Mouse (Mus musculus): ENCODE measurements around the gene Taf9. TPM values are rescaled to one million over a fixed set of nuclear protein-coding genes. Genes with fewer than 3 reads are reported as not detected.

The Taf9 gene
- polyA plus RNA-seq, 1 experiment from 2014 or later: 18.8 TPM

DNA sequence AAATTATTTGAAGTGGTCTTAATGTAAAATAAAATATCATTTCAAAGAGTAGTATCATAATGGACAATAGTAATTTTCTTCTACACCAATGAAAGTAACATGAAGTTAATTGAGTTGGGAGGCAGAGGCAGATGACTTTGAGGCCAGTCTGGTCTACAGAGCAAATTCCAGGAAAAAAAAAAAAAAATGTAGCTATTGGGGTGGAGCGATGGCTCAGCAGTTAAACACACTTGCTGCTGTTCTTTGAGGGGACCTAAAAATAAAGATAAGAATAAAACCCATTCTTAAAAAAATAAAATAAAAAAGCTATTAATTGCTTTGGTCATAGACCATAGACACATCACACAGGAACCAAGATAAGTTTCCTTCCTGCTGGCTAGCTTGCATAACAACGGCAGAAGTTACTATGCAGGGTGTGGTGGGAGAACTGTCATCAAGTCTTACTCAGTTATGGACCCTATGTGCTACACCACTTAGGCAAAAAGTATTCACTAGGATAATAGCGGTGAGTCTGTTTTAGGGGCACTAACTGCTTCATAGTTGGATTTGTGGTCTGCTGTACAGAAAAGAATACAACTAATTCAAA is 17.2 kb upstream of the Taf9 start:
- Histone ChIP-seq H3K4me1 (no peaks in the 10 kb centered on the region), H3K9me3 (no peaks in the 10 kb centered on the region), H3K36me3 (replicated peaks) (peaks cover 95% of the 10 kb centered on the region), H3K27me3 (ENCODE audit: poor library complexity, severe bottlenecking) (no peaks in the 10 kb centered on the region), H3K4me3 (no peak overlapping the region), H3K27ac (no peak overlapping the region)
- DNase-seq (ENCODE audit: extremely low spot score, low spot score): no peak
- 96% methylated on average over 3 of the region's 3 CpGs for WGBS

DNA sequence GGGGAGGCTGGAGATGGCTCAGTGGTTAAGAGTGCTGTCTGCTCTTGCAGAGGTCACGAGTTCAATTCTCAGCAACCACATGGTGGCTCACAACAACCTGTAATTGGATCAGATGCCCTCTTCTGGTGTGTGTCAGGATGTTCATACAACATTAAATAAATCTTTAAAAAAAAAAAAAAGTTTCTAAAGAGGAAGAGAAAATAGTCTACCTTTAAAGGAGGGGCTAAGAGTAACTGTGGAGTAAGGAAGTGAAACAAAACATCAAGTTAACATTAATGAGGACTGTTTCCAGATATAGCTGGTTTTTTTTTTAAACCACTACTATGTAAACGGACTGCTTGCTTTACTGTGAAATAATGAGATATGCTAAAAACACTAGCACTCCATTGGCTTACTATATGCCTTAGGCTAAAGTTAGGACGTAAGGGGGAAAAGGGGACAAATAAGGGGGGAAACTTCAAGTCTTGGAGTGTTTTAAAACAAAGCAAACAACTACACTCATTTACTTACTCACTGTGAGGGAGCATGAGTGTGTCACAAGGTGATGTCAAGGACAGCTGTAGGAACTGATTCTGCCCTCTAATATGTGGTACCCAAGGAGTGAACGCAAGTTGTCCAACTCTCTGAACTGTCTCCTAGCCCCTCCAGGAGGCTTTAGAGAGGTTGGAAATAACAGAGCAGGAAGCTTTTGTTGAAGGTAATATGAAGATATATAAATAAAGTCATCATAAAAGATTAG is 8.7 kb upstream of the Taf9 start:
- Histone ChIP-seq H3K4me1 (no peaks in the 10 kb centered on the region), H3K9me3 (no peaks in the 10 kb centered on the region), H3K27me3 (ENCODE audit: poor library complexity, severe bottlenecking) (no peaks in the 10 kb centered on the region), H3K27ac (no peak overlapping the region), H3K36me3 (replicated peaks) (peaks cover 95% of the 10 kb centered on the region), H3K4me3 (no peak overlapping the region)
- DNase-seq (ENCODE audit: extremely low spot score, low spot score): no peak
- WGBS: 93% methylated on average over 4 of the region's 4 CpGs

DNA sequence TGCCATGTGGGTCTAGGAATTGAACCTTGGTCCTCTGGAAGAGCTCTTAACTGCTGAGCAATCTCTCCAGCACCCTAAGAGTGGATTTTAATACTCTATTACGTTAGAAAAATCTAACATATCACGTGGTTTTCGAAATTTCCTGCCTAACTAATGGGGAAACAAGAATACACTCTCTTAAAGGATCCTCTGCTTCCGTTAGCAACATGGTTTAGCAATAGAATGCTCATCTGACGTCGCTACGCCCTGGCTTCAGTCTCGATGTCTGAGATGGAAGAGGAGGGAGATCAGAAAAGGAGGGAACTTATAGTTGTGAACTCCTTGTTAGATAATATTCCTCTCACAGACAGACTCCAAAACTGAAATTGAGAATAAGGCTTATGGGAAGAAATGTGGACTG is 3.2 kb upstream of the Taf9 start:
- peaks cover 9% of the 10 kb centered on the region for H3K4me1 ChIP-seq
- 93% methylated on average over 8 of the region's 8 CpGs for WGBS

DNA sequence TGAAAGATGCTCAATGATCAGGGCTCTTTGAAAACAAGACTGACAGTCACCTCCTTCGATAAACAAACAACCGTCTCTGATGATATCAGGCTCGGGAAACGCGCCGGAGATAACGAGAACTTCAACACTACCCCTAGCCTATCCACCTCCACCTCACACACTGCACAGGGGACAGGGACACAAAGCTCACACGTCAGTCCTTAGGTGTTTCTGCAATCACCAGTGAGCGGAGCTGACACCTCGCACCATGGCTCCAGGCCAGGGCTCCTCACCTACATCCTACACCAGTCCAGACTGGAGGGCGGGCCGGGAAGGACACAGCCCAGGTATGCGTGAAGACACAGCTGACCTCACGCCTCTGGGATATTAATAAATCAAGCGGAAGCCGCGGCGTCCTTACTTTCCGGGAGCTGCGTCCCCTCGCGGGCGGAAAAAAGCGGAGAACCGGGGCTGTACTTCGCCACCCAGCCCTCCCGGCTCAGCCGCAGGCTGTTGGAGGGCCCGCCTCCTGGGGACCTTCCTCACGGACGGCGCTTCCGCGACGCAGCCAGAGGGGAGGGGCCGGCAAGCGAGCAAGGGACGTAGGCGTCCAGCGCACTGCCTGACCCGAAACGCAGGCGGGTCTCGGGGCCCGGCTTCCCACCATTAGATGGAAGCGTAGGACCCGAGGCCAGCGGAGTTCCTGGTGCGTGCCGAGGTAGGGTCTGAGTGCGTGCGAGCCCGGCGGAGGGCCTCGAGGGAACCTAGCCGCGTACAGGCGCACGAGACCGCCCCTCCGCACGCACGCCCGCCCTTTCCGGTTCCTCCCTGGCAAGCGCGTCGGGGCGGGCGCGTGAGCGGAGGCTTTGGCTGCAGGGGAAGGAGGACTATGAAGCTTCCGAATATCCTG is 585 bp upstream of the Taf9 start, which contains the start of the genes Ak6 and Rad17:
Gene Ak6, plus strand, starts transcription at position 430 of the 889 bp plus-strand sequence.
Gene Rad17, minus strand, starts transcription at position 502 of the 889 bp plus-strand sequence.
- no peaks in the 10 kb centered on the region for H3K27me3 ChIP-seq (ENCODE audit: poor library complexity, severe bottlenecking)
- peaks cover 9% of the 10 kb centered on the region for H3K4me1 ChIP-seq
- peak within 1 kb of the TSS; percentile 100 for H3K27ac ChIP-seq
- peak within 1 kb of the TSS; percentile 74 for H3K4me3 ChIP-seq
- WGBS: under 1% methylated on average over 73 of the region's 73 CpGs
- DNase-seq (ENCODE audit: extremely low spot score, low spot score): peak; percentile 90
- H3K9me3 ChIP-seq: no peaks in the 10 kb centered on the region
- H3K36me3 ChIP-seq (replicated peaks): peaks cover 44% of the 10 kb centered on the region

More for the DNA sequence above, 3.2 kb upstream of the Taf9 start:
- DNase-seq (ENCODE audit: extremely low spot score, low spot score): no peak
- Histone ChIP-seq H3K27ac (no peak overlapping the region), H3K27me3 (ENCODE audit: poor library complexity, severe bottlenecking) (no peaks in the 10 kb centered on the region), H3K9me3 (no peaks in the 10 kb centered on the region), H3K36me3 (replicated peaks) (peaks cover 50% of the 10 kb centered on the region), H3K4me3 (no peak overlapping the region)

DNA sequence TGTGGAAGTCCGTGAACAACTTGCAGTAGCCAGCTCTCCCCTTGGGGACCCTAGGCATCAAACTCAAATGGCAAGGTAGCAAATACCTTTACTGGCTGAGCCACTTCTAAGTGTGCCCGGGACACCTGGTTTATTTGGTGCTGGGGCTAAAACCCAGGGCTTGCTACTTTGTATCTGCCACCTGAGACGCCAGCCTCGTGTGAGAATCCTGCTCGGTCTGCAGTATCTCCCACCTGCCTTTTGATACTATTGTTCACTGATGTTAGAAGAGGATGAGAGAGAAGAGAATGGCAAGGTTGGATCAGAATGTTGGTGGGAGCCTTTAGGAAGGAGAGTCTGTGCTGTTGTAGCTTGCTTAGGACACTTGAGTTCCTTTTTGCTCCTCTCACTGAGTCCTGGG is 6.7 kb downstream of the Taf9 start:
- peaks cover 62% of the 10 kb centered on the region for H3K36me3 ChIP-seq (replicated peaks)
- no peak for DNase-seq (ENCODE audit: extremely low spot score, low spot score)
- no peaks in the 10 kb centered on the region for H3K27me3 ChIP-seq (ENCODE audit: poor library complexity, severe bottlenecking)
- H3K9me3 ChIP-seq: no peaks in the 10 kb centered on the region
- H3K4me3 ChIP-seq: no peak overlapping the region
- H3K27ac ChIP-seq: no peak overlapping the region
- H3K4me1 ChIP-seq: no peaks in the 10 kb centered on the region
- 94% methylated on average over 5 of the region's 5 CpGs for WGBS

DNA sequence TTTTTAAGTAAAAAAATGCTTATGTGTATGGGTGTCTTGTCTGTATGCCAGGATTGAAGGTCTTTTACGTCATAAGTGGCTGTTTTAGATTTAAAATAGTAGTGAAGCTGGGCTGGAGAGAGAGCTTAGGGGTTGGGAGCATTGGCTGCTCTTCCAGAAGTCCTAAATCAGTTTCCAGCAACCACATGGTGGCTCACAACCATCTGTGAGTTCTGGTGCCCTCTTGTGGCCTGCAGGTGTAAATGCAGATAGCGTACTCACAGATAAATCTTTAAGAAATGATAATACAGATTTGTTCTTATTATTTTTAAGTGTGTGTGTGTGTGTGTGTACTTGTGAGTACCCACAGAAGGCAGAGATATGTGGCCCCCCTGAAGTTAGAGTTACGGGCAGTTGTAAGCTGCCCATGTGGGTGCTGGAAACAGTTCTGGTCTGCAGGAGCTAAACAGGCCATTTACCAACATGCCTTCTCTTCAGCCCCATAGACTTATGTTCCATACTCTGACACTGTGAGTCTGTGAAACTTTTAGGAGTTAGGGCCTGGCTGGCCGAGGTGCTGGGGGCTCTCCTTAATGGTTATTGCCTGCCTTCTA is 8.6 kb downstream of the Taf9 start:
- H3K9me3 ChIP-seq: no peaks in the 10 kb centered on the region
- 52% methylated on average over 4 of the region's 4 CpGs for WGBS
- H3K27ac ChIP-seq: no peak overlapping the region
- no peaks in the 10 kb centered on the region for H3K4me1 ChIP-seq
- peaks cover 63% of the 10 kb centered on the region for H3K36me3 ChIP-seq (replicated peaks)
- no peak overlapping the region for H3K4me3 ChIP-seq
- no peaks in the 10 kb centered on the region for H3K27me3 ChIP-seq (ENCODE audit: poor library complexity, severe bottlenecking)
- DNase-seq (ENCODE audit: extremely low spot score, low spot score): peak; percentile 47

DNA sequence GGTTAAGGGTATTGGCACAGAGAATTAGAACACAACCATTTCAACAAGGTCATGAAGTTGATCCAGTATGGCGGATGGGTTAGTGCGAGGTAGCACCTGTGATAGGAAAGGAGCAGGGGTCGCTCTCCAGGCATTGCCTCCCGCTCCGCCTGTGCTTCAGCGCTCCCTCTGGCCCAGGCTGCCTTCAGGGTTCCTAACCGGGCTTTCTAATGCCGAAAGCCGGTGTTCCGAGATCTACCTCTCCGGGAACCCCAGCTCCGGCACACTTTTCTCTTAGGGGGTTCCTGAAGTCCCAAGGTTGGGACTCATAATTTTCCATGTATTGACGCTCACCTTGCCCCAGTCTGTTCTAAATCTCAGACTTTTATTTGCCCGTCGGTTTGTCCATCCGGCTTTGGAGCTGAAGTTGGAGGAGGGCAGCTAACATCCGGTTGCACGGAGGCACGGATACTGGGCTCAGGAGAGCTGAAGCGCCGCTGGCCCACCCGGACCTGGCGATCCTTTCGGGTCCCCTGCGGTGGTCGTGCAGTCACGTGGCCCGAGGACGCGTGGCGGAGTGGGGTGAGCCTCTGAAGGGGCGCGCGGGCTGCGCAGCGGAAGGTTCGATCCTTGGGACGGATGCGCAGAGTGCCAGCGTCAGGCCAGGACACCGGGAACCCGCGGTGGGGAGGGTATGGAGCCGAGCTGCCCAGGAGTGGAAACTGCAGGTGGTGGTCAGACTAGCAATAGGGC is 18.1 kb downstream of the Taf9 start, which contains the start of gene Ccdc125:
Gene Ccdc125, plus strand, starts transcription at position 427 of the 732 bp plus-strand sequence.
- Histone ChIP-seq H3K4me3 (peak within 1 kb of the TSS; percentile 74), H3K4me1 (peaks cover 10% of the 10 kb centered on the region), H3K27me3 (ENCODE audit: poor library complexity, severe bottlenecking) (0 out of 2 replicates have a peak, but pooled peaks cover 6% of the 10 kb centered on the region), H3K27ac (peak within 1 kb of the TSS; percentile 89), H3K36me3 (replicated peaks) (peaks cover 23% of the 10 kb centered on the region), H3K9me3 (peaks cover 4% of the 10 kb centered on the region; the same call in 1 of the 2 replicates)
- DNase-seq (ENCODE audit: extremely low spot score, low spot score): peak; percentile 60
- WGBS: under 1% methylated on average over 44 of the region's 44 CpGs

DNA sequence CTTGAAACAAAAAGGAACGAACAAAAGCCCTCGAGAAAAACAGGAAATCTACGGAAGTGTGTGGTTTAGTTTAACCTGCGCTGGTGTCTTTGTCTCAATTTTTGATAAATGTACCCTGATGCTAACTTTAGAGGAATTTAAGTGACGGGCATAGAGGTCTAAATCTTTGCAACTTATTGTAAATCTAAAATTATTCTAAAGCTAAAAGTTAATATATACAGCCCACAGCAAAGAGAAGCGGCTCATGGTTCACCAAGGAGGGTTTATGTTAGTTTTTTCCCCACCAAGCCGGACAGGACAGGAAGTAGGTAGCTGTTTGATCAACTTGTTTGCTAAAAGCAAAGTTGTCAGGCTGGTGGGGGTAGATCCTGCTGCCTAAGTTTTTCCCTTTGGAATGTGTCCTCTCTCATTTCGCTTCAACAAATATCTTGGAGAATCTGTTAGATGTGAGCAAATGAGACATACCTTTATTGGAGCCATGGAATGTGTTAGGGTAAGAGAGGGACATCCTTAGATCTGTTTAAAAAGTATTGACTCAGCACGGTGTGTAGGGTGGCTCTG is 18.9 kb downstream of the Taf9 start:
- H3K9me3 ChIP-seq: peaks cover 4% of the 10 kb centered on the region; the same call in 1 of the 2 replicates
- peaks cover 10% of the 10 kb centered on the region for H3K4me1 ChIP-seq
- H3K27me3 ChIP-seq (ENCODE audit: poor library complexity, severe bottlenecking): 0 out of 2 replicates have a peak, but pooled peaks cover 6% of the 10 kb centered on the region
- peak overlapping the region; percentile 74 for H3K4me3 ChIP-seq
- peak overlapping the region; percentile 89 for H3K27ac ChIP-seq
- 61% methylated on average over 9 of the region's 9 CpGs for WGBS
- no peak for DNase-seq (ENCODE audit: extremely low spot score, low spot score)
- H3K36me3 ChIP-seq (replicated peaks): peaks cover 19% of the 10 kb centered on the region

DNA sequence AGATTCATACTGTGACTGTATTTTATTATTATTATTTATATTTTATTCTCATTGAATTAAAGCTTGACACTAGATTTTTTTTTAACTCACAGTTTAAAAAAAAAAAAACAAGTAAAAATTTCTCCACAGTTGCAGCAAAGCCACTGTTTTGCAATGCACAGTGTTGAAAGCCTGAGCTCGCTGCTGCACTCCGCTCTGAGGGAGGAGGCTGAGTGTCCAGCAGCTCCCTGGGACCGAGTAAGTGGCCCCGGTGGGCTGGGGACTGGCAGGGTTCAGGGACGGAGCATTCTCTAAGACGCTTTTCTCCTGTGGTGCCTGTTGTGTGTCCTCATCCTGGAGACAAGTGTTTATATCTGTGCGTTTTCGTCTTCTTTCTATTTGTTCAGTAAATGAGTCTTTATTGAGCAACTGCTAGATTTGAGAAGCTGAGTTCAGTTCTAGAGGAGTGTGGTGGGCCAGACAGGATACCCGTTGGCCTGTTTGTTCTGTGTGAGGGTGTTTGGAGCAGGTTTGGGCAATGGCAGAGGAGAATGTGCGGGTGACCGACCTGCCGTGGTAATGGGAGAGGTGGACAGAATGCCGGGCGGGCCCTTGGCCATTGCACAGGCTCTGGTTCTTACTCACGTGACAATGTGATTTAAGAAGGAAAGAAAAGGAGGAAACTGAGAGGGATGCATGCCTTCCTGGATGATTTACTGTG is 24.7 kb downstream of the Taf9 start:
- WGBS: 92% methylated on average over 15 of the region's 15 CpGs
- Histone ChIP-seq H3K27me3 (ENCODE audit: poor library complexity, severe bottlenecking) (no peaks in the 10 kb centered on the region), H3K9me3 (peaks cover 4% of the 10 kb centered on the region; the same call in 1 of the 2 replicates), H3K4me3 (no peak overlapping the region), H3K4me1 (no peaks in the 10 kb centered on the region), H3K27ac (no peak overlapping the region), H3K36me3 (replicated peaks) (no peaks in the 10 kb centered on the region)
- no peak for DNase-seq (ENCODE audit: extremely low spot score, low spot score)

DNA sequence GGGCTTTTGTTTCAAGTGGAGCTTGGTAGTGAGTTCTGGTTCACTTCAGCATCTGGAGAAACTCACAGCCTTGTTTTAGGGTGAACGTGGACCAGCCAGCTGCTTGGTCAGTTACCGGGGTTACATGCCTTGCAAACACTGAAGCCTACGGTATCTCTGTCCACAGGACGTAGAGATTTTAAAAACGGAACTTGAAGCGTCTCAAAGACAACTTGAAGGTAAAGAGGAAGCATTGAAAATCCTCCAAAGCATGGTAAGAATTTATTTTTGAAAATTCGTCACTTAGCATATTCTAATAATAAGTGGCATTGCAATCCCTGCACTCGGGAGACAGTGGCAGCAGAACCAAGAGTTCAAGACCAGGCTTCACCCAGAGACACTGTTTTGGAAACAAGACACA is 30.2 kb downstream of the Taf9 start:
- no peak overlapping the region for H3K27ac ChIP-seq
- no peak for DNase-seq (ENCODE audit: extremely low spot score, low spot score)
- no peaks in the 10 kb centered on the region for H3K9me3 ChIP-seq
- no peaks in the 10 kb centered on the region for H3K27me3 ChIP-seq (ENCODE audit: poor library complexity, severe bottlenecking)
- no peaks in the 10 kb centered on the region for H3K36me3 ChIP-seq (replicated peaks)
- H3K4me1 ChIP-seq: no peaks in the 10 kb centered on the region
- no peak overlapping the region for H3K4me3 ChIP-seq
- 92% methylated on average over 8 of the region's 8 CpGs for WGBS

DNA sequence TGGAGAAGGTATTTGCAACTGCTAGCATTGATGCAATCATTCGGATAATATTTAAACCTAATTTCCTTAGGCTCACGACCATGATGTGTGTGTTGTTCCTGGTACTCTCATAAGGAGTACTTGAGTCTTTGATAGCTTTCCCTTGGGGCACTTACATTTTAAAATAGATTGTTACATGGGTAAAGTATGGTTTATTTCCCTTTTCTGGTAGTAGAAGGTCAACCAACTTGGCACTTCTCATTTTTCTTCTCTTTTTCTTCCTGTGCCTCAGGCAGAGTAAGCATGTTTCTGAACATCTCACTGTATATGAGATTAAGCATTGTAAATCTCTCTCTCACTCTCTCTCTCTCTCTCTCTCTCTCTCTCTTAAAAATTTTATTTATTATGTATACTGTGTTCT is 31.5 kb downstream of the Taf9 start:
- H3K27ac ChIP-seq: no peak overlapping the region
- no peaks in the 10 kb centered on the region for H3K4me1 ChIP-seq
- H3K27me3 ChIP-seq (ENCODE audit: poor library complexity, severe bottlenecking): no peaks in the 10 kb centered on the region
- DNase-seq (ENCODE audit: extremely low spot score, low spot score): no peak
- 88% methylated on average over 2 of the region's 2 CpGs for WGBS
- H3K9me3 ChIP-seq: no peaks in the 10 kb centered on the region
- H3K4me3 ChIP-seq: no peak overlapping the region
- H3K36me3 ChIP-seq (replicated peaks): no peaks in the 10 kb centered on the region
